In the genomic region with DNA sequence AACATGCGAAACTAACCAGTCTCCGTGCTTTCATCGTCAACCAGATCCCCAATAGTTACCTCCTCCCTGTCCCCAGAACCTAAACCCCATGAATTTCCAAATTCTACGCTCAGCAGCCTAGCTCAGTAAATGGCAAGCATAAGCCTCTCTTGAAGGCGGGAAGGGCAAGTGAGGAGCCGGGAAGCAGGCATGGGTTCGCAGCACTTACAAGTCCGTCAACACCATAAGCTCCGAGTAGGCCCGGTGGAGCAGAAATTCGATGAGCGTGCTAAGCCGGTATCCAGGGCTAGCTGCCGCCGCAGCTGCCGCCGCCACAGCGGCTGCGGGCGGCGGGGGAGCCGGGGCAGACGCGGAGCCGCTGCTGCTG, we compare ENCODE assay signal across 8 mouse cellular contexts. TPM values are rescaled to one million over a fixed set of nuclear protein-coding genes. Genes with fewer than 3 reads are reported as not detected.
DNase-seq lines count a peak whose midpoint lies in the region; ATAC-seq and TF ChIP-seq lines count a peak whose summit lies in the region.

No protein-coding gene starts in this region.

- no peaks in the 10 kb centered on the region for H3K9me3 ChIP-seq in limb, embryonic 14.5 days (ENCODE audit: control insufficient read depth, low read length)
- H3K9me3 ChIP-seq in stomach, embryonic 14.5 days (ENCODE audit: control insufficient read depth, low read depth, low read length): no peaks in the 10 kb centered on the region

- no peaks in the 10 kb centered on the region for H3K4me1 ChIP-seq in limb, embryonic 14.5 days (ENCODE audit: control insufficient read depth, insufficient read depth, low read length)
- no peaks in the 10 kb centered on the region for H3K4me1 ChIP-seq in stomach, embryonic 14.5 days (ENCODE audit: control insufficient read depth, insufficient read depth, low read length)

- H3K4me2 ChIP-seq in limb, embryonic 14.5 days (replicated peaks; ENCODE audit: low read depth, low read length, severe bottlenecking): peak overlapping the region; percentile 36
- peak overlapping the region; percentile 49 for H3K4me2 ChIP-seq in stomach, embryonic 14.5 days (replicated peaks; ENCODE audit: low read depth, low read length)

- DNase-seq in layer of hippocampus, adult 18-20 months (ENCODE audit: low spot score in 2 of 2): peak; percentile 39 to 41
- DNase-seq in layer of hippocampus, postnatal 10 days (ENCODE audit: low spot score in 2 of 2): no peak
- DNase-seq in R1 (ENCODE audit: low read depth, low spot score): peak; percentile 23
- no peak for DNase-seq in limb, embryonic 14.5 days (ENCODE audit: low spot score)
- no peak for DNase-seq in right cerebral cortex, postnatal 10 days (ENCODE audit: low spot score in 2 of 2)
- no peak for DNase-seq in layer of hippocampus, postnatal 25 days (ENCODE audit: extremely low spot score in 1 of 2, low spot score in 1 of 2)

- H3K4me3 ChIP-seq in limb, embryonic 14.5 days (replicated peaks; ENCODE audit: low read length): peak overlapping the region; percentile 57
- H3K4me3 ChIP-seq in stomach, embryonic 14.5 days (ENCODE audit: low read depth, low read length): peak overlapping the region; percentile 60

- TF ChIP-seq POLR2A in limb, embryonic 14.5 days (IDR thresholded peaks at IDR 0.05; ENCODE audit: borderline replicate concordance, extremely low read depth, insufficient read depth, insufficient read length): no peak

- H3K36me3 ChIP-seq in limb, embryonic 14.5 days (ENCODE audit: control insufficient read depth, insufficient read depth, low read length): no peaks in the 10 kb centered on the region
- no peaks in the 10 kb centered on the region for H3K36me3 ChIP-seq in stomach, embryonic 14.5 days (ENCODE audit: control insufficient read depth, insufficient read depth, low read length)

- peak overlapping the region; percentile 78 for H3K9ac ChIP-seq in limb, embryonic 14.5 days (ENCODE audit: low read depth, low read length, severe bottlenecking)
- peak overlapping the region; percentile 69 for H3K9ac ChIP-seq in stomach, embryonic 14.5 days (replicated peaks; ENCODE audit: low read depth, low read length)

- H3K27me3 ChIP-seq in limb, embryonic 14.5 days (ENCODE audit: control insufficient read depth, insufficient read depth, low read length): peaks cover 3% of the 10 kb centered on the region; the same call in 1 of the 2 replicates
- H3K27me3 ChIP-seq in stomach, embryonic 14.5 days (ENCODE audit: control insufficient read depth, insufficient read depth, low read length): no peaks in the 10 kb centered on the region

- H3K27ac ChIP-seq in limb, embryonic 14.5 days (replicated peaks; ENCODE audit: low read depth, low read length): peak overlapping the region; percentile 94
- peak overlapping the region; percentile 94 for H3K27ac ChIP-seq in stomach, embryonic 14.5 days (ENCODE audit: low read length)

- 24% methylated on average over 24 of the region's 25 CpGs for WGBS in limb, embryonic 14.5 days
- 9% methylated on average over 13 of the region's 25 CpGs for WGBS in stomach, embryonic 14.5 days

- ATAC-seq in erythroid progenitor cell, adult 5-6 weeks (replicated peaks; ENCODE audit: low FRiP score, poor library complexity, severe bottlenecking): peak; percentile 22
- peak; percentile 13; the same call in 1 of the 2 replicates for ATAC-seq in limb, embryonic 14.5 days (ENCODE audit: low FRiP score, low read depth)
- ATAC-seq in stomach, embryonic 14.5 days (ENCODE audit: insufficient number of reproducible peaks, insufficient read depth, low FRiP score, low read depth): peak; percentile 12; the same call in 1 of the 2 replicates

RNA-seq across cellular contexts. Expression of a gene that starts 0.6 kb away (rescaled TPM):
- total RNA-seq in layer of hippocampus, adult 18-20 months (2021): 10 to 100 TPM; 72.7 to 81.0 TPM
- total RNA-seq in layer of hippocampus, postnatal 10 days (2021): 10 to 100 TPM; 69.1 TPM
- 75.7 and 92.6 TPM in 2 replicates for total RNA-seq in erythroid progenitor cell, adult 5-6 weeks (2015; ENCODE audit: low replicate concordance)
- total RNA-seq in erythroid progenitor cell, adult 5-6 weeks (2017; ENCODE audit: low replicate concordance): 28.1 and 33.9 TPM in 2 replicates
- polyA plus RNA-seq in limb, embryonic 14.5 days (2012; rRNA removed): 27.8 and 34.5 TPM in 2 replicates
- polyA plus RNA-seq in limb, embryonic 14.5 days (2014; fragmentation: Nextera tagmentation; extraction: Ambion mirVana): 25.0 and 25.1 TPM in 2 replicates
- polyA plus RNA-seq in stomach, embryonic 14.5 days (2014; fragmentation: Nextera tagmentation; extraction: Ambion mirVana): 20.7 and 22.8 TPM in 2 replicates
- 10 to 100 TPM; 69.3 to 76.2 TPM for total RNA-seq in layer of hippocampus, postnatal 25 days (2021)

Comparison
In these comparisons a context has a peak if more than half of its experiments do, and no peak if none do; other contexts are left out.
1. DNase-seq: peak in layer of hippocampus, adult 18-20 months (2 of 2) and R1 (single experiment); none in layer of hippocampus, postnatal 10 days (0 of 2), limb, embryonic 14.5 days (single experiment), right cerebral cortex, postnatal 10 days (0 of 2) and layer of hippocampus, postnatal 25 days (0 of 2).
2. Peak in every context shown above with its lines, with median percentiles within 50 percentile points of each other: ATAC-seq.